8 mouse cellular contexts compared by ENCODE assay signal in genomic region chr11:95413641-95414535, GRCm38 (mm10). TPM values are rescaled to one million over a fixed set of nuclear protein-coding genes. Genes with fewer than 3 reads are reported as not detected.
DNase-seq lines count a peak whose midpoint lies in the region; ATAC-seq and TF ChIP-seq lines count a peak whose summit lies in the region.

TSS of gene Spop (plus strand) at chr11:95414080.

- peak within 1 kb of the TSS; percentile 70 for H3K4me2 ChIP-seq in embryonic facial prominence, embryonic 13.5 days
- peak within 1 kb of the TSS; percentile 70 for H3K4me2 ChIP-seq in limb, embryonic 13.5 days (replicated peaks)
- peak within 1 kb of the TSS; percentile 86 for H3K4me2 ChIP-seq in midbrain, embryonic 16.5 days (ENCODE audit: low read length)

- peak within 1 kb of the TSS; percentile 67 for H3K4me3 ChIP-seq in embryonic facial prominence, embryonic 13.5 days
- H3K4me3 ChIP-seq in heart, adult 2 months, result peak within 1 kb of the TSS; percentile 75
- H3K4me3 ChIP-seq in limb, embryonic 13.5 days, result peak within 1 kb of the TSS; percentile 67
- peak within 1 kb of the TSS; percentile 65 for H3K4me3 ChIP-seq in midbrain, embryonic 16.5 days (ENCODE audit: low read depth, low read length)

- peak; percentile 90 for DNase-seq in 3134 (ENCODE audit: extremely low read depth, insufficient read length, low spot score)
- peak; percentile 95 for DNase-seq in adrenal gland, postnatal 36 days
- peak; percentile 93 to 94 for DNase-seq in heart, adult 2 months
- peak; percentile 92 to 94 for DNase-seq in kidney, adult 8-10 months
- DNase-seq in spleen, postnatal 10 days (ENCODE audit: low spot score in 2 of 2), result peak; percentile 89 to 95

- H3K27me3 ChIP-seq in embryonic facial prominence, embryonic 13.5 days, result no peaks in the 10 kb centered on the region
- H3K27me3 ChIP-seq in heart, adult 2 months (ENCODE audit: control insufficient read depth, insufficient read depth, low read length), result no peaks in the 10 kb centered on the region
- no peaks in the 10 kb centered on the region for H3K27me3 ChIP-seq in limb, embryonic 13.5 days
- H3K27me3 ChIP-seq in midbrain, embryonic 16.5 days (ENCODE audit: control insufficient read depth, insufficient read depth, low read depth, low read length), result no peaks in the 10 kb centered on the region

- peak; percentile 64; the same call in 1 of the 2 replicates for TF ChIP-seq EP300 in heart, adult 2 months (IDR thresholded peaks at IDR 0.05; ENCODE audit: insufficient read depth, low read depth, low read length)

- H3K27ac ChIP-seq in embryonic facial prominence, embryonic 13.5 days, result peak within 1 kb of the TSS; percentile 94
- peak within 1 kb of the TSS; percentile 96 for H3K27ac ChIP-seq in heart, adult 2 months
- H3K27ac ChIP-seq in limb, embryonic 13.5 days, result peak within 1 kb of the TSS; percentile 94
- peak within 1 kb of the TSS; percentile 95 for H3K27ac ChIP-seq in midbrain, embryonic 16.5 days (ENCODE audit: low read length)

- peaks cover 6% of the 10 kb centered on the region for H3K79me2 ChIP-seq in heart, adult 2 months (replicated peaks; ENCODE audit: control insufficient read depth, insufficient read depth, low read length)

- TF ChIP-seq CTCF in heart, adult 2 months (IDR thresholded peaks at IDR 0.05), result no peak

- TF ChIP-seq POLR2A in heart, adult 2 months (IDR thresholded peaks at IDR 0.05; ENCODE audit: insufficient read depth, low read depth, low read length), result peak; percentile 64; the same call in 1 of the 2 replicates

- H3K9me3 ChIP-seq in embryonic facial prominence, embryonic 13.5 days, result no peaks in the 10 kb centered on the region
- H3K9me3 ChIP-seq in limb, embryonic 13.5 days, result no peaks in the 10 kb centered on the region
- H3K9me3 ChIP-seq in midbrain, embryonic 16.5 days (replicated peaks; ENCODE audit: control insufficient read depth, low read length, poor library complexity, severe bottlenecking), result no peaks in the 10 kb centered on the region

- 2% methylated on average over 56 of the region's 58 CpGs for WGBS in embryonic facial prominence, embryonic 13.5 days
- WGBS in heart, adult 2 months, result 2% methylated on average over 38 of the region's 58 CpGs
- 2% methylated on average over 47 of the region's 58 CpGs for WGBS in limb, embryonic 13.5 days
- WGBS in midbrain, embryonic 16.5 days, result 4% methylated on average over 47 of the region's 58 CpGs

- H3K36me3 ChIP-seq in embryonic facial prominence, embryonic 13.5 days, result peaks cover 5% of the 10 kb centered on the region; the same call in 1 of the 2 replicates
- H3K36me3 ChIP-seq in heart, adult 2 months (ENCODE audit: control insufficient read depth, insufficient read depth, low read length), result peaks cover 24% of the 10 kb centered on the region
- 0 out of 2 replicates have a peak, but pooled peaks cover 5% of the 10 kb centered on the region for H3K36me3 ChIP-seq in limb, embryonic 13.5 days
- no peaks in the 10 kb centered on the region for H3K36me3 ChIP-seq in midbrain, embryonic 16.5 days (ENCODE audit: control insufficient read depth, insufficient read depth, low read length)

- intact Hi-C loops in heart, adult 2 months (cut with DNase I), result loop anchor here (1.0 kb wide), 1 partner anchor 11 kb away; no protein-coding TSS in a partner anchor

- peak; percentile 81 for ATAC-seq in embryonic facial prominence, embryonic 13.5 days (ENCODE audit: insufficient number of reproducible peaks, insufficient read depth, low FRiP score, low TSS enrichment, low read depth)
- peak; percentile 86 for ATAC-seq in limb, embryonic 13.5 days (ENCODE audit: low FRiP score, low read depth)
- ATAC-seq in midbrain, embryonic 16.5 days, result peak; percentile 84

- peak within 1 kb of the TSS; percentile 78 for H3K9ac ChIP-seq in embryonic facial prominence, embryonic 13.5 days
- H3K9ac ChIP-seq in heart, adult 2 months (ENCODE audit: low read depth, low read length), result peak within 1 kb of the TSS; percentile 77
- peak within 1 kb of the TSS; percentile 78 for H3K9ac ChIP-seq in limb, embryonic 13.5 days
- H3K9ac ChIP-seq in midbrain, embryonic 16.5 days (ENCODE audit: low read depth, low read length), result peak within 1 kb of the TSS; percentile 81

- H3K4me1 ChIP-seq in embryonic facial prominence, embryonic 13.5 days, result peaks cover 32% of the 10 kb centered on the region
- H3K4me1 ChIP-seq in heart, adult 2 months (ENCODE audit: control insufficient read depth, insufficient read depth, low read length), result peaks cover 8% of the 10 kb centered on the region
- peaks cover 25% of the 10 kb centered on the region for H3K4me1 ChIP-seq in limb, embryonic 13.5 days
- H3K4me1 ChIP-seq in midbrain, embryonic 16.5 days (ENCODE audit: control insufficient read depth, insufficient read depth, low read length), result peaks cover 29% of the 10 kb centered on the region

RNA-seq across cellular contexts. Expression of gene Spop, which starts in this region (rescaled TPM):
- total RNA-seq in adrenal gland, postnatal 36 days (2021), result 100 to 1,000 TPM; 154 TPM
- polyA plus RNA-seq in embryonic facial prominence, embryonic 13.5 days (2015; fragmentation: Nextera tagmentation; extraction: Ambion mirVana), result 147 and 185 TPM in 2 replicates
- total RNA-seq in heart, adult 2 months (2021), result 100 to 1,000 TPM; 155 to 170 TPM
- polyA plus RNA-seq in heart, adult 2 months (2012; rRNA removed), result 69.3 and 112 TPM in 2 replicates
- polyA plus RNA-seq in limb, embryonic 13.5 days (2015; fragmentation: Nextera tagmentation; extraction: Ambion mirVana), result 156 and 168 TPM in 2 replicates
- 244 and 258 TPM in 2 replicates for polyA plus RNA-seq in midbrain, embryonic 16.5 days (2015; fragmentation: Nextera tagmentation; extraction: Ambion mirVana)

Comparison
In these comparisons a context has a peak if more than half of its experiments do, and no peak if none do; other contexts are left out.
1. Peak in every context shown above with its lines: DNase-seq, ATAC-seq, H3K4me3 ChIP-seq and H3K27ac ChIP-seq.